Mouse (Mus musculus) forebrain, postnatal 0 days (tissue): ENCODE data around the gene Asf1a. TPM values are rescaled to one million over a fixed set of nuclear protein-coding genes. Genes with fewer than 3 reads are reported as not detected.

Experiments used
- ATAC-seq: fragments of 200-750 bp; cut with Nextera tagmentation; 2 replicates; pipeline ENCODE4 v1.8.0; 2017; ENCODE audit warnings: mild to moderate bottlenecking, moderate library complexity
- DNase-seq: peaks from one replicate; pipeline ENCODE4 v3.0.0-alpha.2; 2015
- H3K27ac ChIP-seq: fragments of 300-500 bp; sonication (generic); 2 replicates; pipeline ENCODE4 v1.5.1; 2014; ENCODE audit warnings: low read depth, mild to moderate bottlenecking, antibody characterized with exemption, low read length, moderate library complexity, mixed read lengths
- H3K27me3 ChIP-seq: fragments of 300-500 bp; sonication (generic); 2 replicates; pipeline ENCODE4 v1.6.1; 2014; ENCODE audit warnings: mild to moderate bottlenecking, low read length, mixed read lengths; ENCODE audit not compliant: insufficient read depth
- H3K36me3 ChIP-seq: fragments of 300-500 bp; sonication (generic); 2 replicates; pipeline ENCODE4 v1.6.1; 2014; ENCODE audit warnings: mild to moderate bottlenecking, moderate library complexity; ENCODE audit not compliant: insufficient read depth
- H3K4me1 ChIP-seq: fragments of 300-500 bp; sonication (generic); 2 replicates; pipeline ENCODE4 v1.6.1; 2014; ENCODE audit warnings: antibody characterized with exemption; ENCODE audit not compliant: insufficient read depth
- H3K4me2 ChIP-seq: fragments of 300-500 bp; sonication (generic); 2 replicates; pipeline ENCODE4 v1.6.1; 2014; ENCODE audit warnings: low read depth, mild to moderate bottlenecking, moderate library complexity
- H3K4me3 ChIP-seq: fragments of 300-500 bp; sonication (generic); 2 replicates; pipeline ENCODE4 v1.5.1; 2014; ENCODE audit warnings: low read depth, low read length, mixed read lengths
- H3K9ac ChIP-seq: fragments of 300-500 bp; sonication (generic); 2 replicates; pipeline ENCODE4 v1.6.1; 2014; ENCODE audit warnings: mild to moderate bottlenecking
- H3K9me3 ChIP-seq: fragments of 300-500 bp; sonication (generic); 2 replicates; pipeline ENCODE4 v1.6.1; 2016; ENCODE audit warnings: low read length
- CTCF ChIP-seq: sonication (generic); IDR thresholded peaks from 2 replicates; pipeline ENCODE4 v1.5.1; 2016; ENCODE audit warnings: antibody characterized with exemption, control low read depth, low read depth
- WGBS: fragments of 180-500 bp; shearing (Covaris S2); extraction: QIAGEN DNeasy Blood & Tissue Kit; methylation state at CpG from one replicate; pipeline ENCODE4 v1.1.7; 2014; 5-methylcytosine and 5-hydroxymethylcytosine counted together
- polyA plus RNA-seq: library from polyadenylated mRNA; unstranded; fragments of >200 nt; fragmentation: Nextera tagmentation; extraction: Ambion mirVana; gene quantifications from 2 replicates; pipeline ENCODE4 v1.2.1, GENCODE M21; 2015
- total RNA-seq: library from RNA; depleted of rRNA; stranded (reverse); fragments of >200 nt; gene quantifications from 2 replicates; pipeline ENCODE4 v1.2.3, GENCODE M21; 2014

The Asf1a gene
- total and polyA plus RNA-seq, 2 experiments from 2014 or later: 40.6 to 62.1 TPM

DNA sequence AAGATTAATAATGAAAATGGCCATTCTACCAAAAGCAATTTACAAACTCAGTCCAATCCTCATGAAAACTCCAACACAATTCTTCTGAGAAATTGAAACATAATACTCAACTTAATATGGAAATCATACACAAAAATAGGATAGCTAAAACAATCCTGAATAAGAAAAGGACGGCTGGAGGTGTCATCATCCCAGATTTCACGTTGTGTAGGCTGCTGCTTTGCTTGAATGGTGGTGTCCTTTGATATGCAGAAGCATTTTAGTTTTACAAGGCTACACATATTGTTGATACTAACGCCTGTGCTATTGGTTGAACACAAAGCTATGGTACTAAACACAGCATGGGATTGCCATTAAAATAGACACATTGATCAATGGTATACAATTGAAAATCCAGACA is 10.8 kb upstream of the Asf1a start:
- no peak for ATAC-seq
- 54% methylated on average over 3 of the region's 3 CpGs for WGBS
- no peak overlapping the region for H3K9ac ChIP-seq
- no peak overlapping the region for H3K27ac ChIP-seq
- no peaks in the 10 kb centered on the region for H3K9me3 ChIP-seq
- H3K4me2 ChIP-seq: no peak overlapping the region
- H3K27me3 ChIP-seq: no peaks in the 10 kb centered on the region
- DNase-seq: no peak
- no peak for TF ChIP-seq CTCF
- no peaks in the 10 kb centered on the region for H3K4me1 ChIP-seq
- no peak overlapping the region for H3K4me3 ChIP-seq
- H3K36me3 ChIP-seq: no peaks in the 10 kb centered on the region

DNA sequence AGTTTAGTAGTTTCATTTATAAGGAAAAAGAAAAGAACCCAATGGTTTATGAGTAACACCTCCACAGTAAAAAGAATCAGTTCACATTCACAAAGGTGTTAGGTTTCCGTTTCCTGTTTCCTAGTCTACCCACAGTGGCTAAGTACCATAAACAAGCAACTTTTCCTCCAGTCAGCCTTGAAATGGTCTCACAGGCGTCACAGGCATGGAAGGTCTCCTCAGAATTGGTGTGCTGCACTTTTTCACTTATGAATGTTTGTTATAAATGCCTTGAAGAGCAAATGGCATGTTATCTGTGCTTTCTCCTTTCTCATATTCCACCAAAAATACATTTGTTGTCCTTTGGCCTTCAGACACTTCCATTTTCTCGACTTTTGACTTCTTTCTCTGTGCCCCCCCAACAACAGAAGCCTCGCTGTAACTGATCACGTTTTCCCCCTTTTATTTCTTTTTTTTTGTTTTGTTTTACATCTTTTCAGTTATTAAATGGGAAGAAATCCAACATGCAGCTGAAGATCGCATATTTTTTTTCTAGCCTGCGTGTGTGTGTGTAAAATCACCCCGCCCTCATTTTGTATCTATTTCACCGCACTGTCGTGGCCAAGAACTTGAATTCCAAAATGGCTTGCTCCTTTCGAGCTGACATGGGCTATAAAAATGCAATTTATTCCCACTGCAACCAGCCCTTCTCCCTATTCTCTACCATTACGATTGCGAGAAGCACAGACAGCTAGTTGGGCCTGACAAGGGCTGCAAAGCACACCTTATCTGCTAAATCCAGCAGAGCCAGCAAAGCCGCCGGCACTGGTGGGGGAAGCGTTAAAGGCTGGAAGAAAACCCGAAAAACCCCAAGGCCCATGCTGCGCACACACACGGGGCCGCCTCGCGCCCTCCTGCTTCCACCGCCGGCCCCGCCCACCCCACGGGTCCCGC is 547 bp upstream of the Asf1a start:
- Histone ChIP-seq H3K4me2 (peak overlapping the region; percentile 78), H3K36me3 (no peaks in the 10 kb centered on the region), H3K4me3 (peak overlapping the region; percentile 93), H3K9me3 (no peaks in the 10 kb centered on the region), H3K27me3 (no peaks in the 10 kb centered on the region), H3K4me1 (peaks cover 15% of the 10 kb centered on the region), H3K9ac (peak overlapping the region; percentile 80), H3K27ac (peak overlapping the region; percentile 99)
- no peak for TF ChIP-seq CTCF
- ATAC-seq (peak; percentile 90), DNase-seq (no peak)
- 5% methylated on average over 23 of the region's 27 CpGs for WGBS

DNA sequence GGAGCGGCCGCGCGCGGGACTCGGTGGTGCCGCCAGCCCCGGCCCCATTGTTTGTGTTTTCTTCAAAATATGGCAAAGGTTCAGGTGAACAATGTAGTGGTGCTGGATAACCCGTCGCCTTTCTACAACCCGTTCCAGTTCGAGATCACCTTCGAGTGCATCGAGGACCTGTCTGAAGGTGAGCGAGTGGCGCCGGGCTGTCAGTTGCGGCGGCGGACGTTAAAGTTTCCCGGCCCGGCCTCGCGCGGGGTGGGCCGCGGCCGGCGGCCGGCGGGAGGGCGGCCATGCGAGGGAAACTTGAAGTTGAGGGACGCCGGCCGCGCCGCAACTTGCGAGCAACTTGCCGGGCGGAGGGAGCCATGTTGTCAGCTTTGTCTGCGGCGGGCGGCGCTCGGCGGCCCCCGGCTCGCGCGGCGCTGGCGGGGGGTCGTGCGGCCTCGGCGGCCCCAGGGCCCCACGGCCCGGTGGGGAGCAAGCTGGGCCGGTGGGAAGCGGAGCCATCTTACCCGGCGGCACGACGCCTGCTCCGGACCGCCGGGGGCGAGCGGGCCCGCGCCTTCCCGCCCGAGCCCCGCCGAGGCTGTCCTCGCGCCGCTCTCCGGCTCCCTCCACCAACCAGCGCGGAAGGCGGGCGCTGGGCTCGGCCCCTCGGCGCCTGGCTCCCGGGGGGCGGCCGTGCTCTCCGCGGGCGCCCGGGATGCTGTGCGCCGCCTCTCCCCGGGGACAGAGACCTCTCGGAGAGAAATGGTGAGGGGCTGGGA is 744 bp downstream of the Asf1a start:
- Histone ChIP-seq H3K4me3 (peak overlapping the region; percentile 93), H3K4me1 (peaks cover 15% of the 10 kb centered on the region), H3K9ac (peak overlapping the region; percentile 80), H3K9me3 (no peaks in the 10 kb centered on the region), H3K4me2 (peak overlapping the region; percentile 78), H3K27ac (peak overlapping the region; percentile 99), H3K36me3 (no peaks in the 10 kb centered on the region), H3K27me3 (no peaks in the 10 kb centered on the region)
- TF ChIP-seq CTCF: no peak
- ATAC-seq (peak; percentile 5), DNase-seq (peak; percentile 56)
- under 1% methylated on average over 92 of the region's 99 CpGs for WGBS

DNA sequence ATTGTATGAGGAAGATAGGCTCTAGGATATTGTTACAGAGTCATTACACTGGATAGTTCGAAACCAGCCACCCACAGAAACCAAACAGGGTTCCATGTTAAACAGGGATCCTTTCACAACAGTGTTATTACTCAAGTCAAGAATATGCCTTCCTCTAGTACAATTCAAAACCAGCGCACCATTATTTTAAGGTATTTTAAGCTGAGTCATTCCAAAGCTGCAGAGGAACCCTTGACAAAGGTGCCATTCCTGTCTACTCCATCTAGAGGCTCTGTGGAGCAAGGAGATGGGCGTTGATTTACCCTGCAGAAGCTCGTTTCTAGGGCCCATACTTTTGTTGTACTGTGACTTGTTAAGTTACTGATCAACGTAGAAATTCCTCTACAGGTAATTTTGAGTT is 2.3 kb downstream of the Asf1a start:
- WGBS: 45% methylated on average over 5 of the region's 5 CpGs
- H3K4me3 ChIP-seq: no peak overlapping the region
- H3K27me3 ChIP-seq: no peaks in the 10 kb centered on the region
- no peak for DNase-seq
- peak; percentile 11; the same call in 1 of the 2 replicates for TF ChIP-seq CTCF
- H3K4me2 ChIP-seq: peak overlapping the region; percentile 19
- H3K9me3 ChIP-seq: no peaks in the 10 kb centered on the region
- H3K9ac ChIP-seq: no peak overlapping the region
- no peak for ATAC-seq
- peaks cover 15% of the 10 kb centered on the region for H3K4me1 ChIP-seq
- peaks cover 7% of the 10 kb centered on the region; the same call in 1 of the 2 replicates for H3K36me3 ChIP-seq
- H3K27ac ChIP-seq: no peak overlapping the region

DNA sequence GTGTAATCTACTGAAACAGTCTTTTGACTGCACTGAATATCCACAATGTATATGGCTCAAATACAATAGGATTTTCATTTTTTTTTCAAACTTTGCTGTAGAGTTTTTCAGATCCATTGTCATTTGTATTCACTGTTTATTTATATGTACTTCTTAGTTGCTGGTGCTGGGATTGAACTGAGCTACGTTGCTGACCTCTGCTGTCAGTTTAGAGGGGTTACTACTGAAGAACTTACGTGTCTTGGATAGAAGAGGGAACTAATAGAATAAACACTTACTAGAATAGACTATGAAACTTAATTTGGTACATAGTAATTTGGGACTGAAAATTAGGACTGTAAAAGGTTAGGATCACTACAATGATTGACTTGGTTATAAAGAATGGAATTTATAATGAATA is 8.8 kb downstream of the Asf1a start:
- Histone ChIP-seq H3K36me3 (peaks cover 31% of the 10 kb centered on the region), H3K4me3 (no peak overlapping the region), H3K27ac (no peak overlapping the region), H3K4me1 (no peaks in the 10 kb centered on the region), H3K4me2 (no peak overlapping the region), H3K9me3 (no peaks in the 10 kb centered on the region), H3K27me3 (no peaks in the 10 kb centered on the region), H3K9ac (no peak overlapping the region)
- DNase-seq (no peak), ATAC-seq (no peak)
- 55% methylated on average over 2 of the region's 2 CpGs for WGBS
- no peak for TF ChIP-seq CTCF

DNA sequence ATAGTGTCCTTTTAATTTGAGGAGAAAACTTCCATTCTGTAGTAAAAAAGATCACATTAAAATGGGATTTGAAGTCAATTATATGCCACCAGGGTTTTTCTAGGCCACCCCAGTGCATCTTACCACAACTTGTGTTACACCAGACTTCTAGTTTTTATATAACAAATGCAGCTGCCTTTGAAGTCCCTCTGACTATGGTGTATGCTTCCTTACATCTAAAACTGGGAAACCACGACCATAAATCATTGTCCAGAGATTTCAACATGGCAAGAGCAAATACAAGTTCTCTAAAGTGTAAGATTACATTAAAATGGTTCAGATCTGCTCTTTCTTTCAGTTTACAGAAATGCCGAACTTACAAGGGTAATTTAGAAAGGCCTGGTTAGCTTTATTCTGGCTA is 11.7 kb downstream of the Asf1a start:
- Histone ChIP-seq H3K9ac (no peak overlapping the region), H3K27ac (no peak overlapping the region), H3K4me2 (no peak overlapping the region), H3K27me3 (no peaks in the 10 kb centered on the region), H3K9me3 (no peaks in the 10 kb centered on the region), H3K4me3 (no peak overlapping the region), H3K4me1 (no peaks in the 10 kb centered on the region), H3K36me3 (peaks cover 29% of the 10 kb centered on the region)
- WGBS: 69% methylated on average over 2 of the region's 2 CpGs
- DNase-seq (no peak), ATAC-seq (no peak)
- no peak for TF ChIP-seq CTCF

DNA sequence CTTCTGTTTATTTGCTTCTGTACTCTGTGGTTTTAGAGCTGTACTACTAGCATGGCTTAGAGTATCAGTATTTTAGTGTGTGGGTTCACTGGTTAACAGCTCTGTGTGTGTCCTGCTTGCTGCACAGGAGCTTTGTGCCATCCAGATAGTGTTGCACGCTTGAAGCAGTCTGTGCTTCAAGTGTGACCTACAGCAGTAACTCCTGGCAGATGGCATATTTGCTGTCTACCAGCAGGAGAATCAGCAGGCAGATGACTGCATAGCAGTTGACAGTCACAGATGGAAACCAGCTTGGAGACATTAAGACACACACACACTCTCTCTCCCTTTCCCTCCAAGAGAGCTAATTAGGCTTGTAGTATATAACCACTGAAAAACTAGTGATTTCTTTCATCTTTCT is 15.6 kb downstream of the Asf1a start:
- Histone ChIP-seq H3K27me3 (no peaks in the 10 kb centered on the region), H3K4me3 (no peak overlapping the region), H3K36me3 (peaks cover 27% of the 10 kb centered on the region), H3K4me2 (no peak overlapping the region), H3K9ac (no peak overlapping the region), H3K27ac (peak overlapping the region; percentile 57; the same call in 1 of the 2 replicates), H3K4me1 (no peaks in the 10 kb centered on the region), H3K9me3 (no peaks in the 10 kb centered on the region)
- 35% methylated on average over 1 of the region's 1 CpGs for WGBS
- ATAC-seq (peak; percentile 97), DNase-seq (peak; percentile 85)
- TF ChIP-seq CTCF: peak; percentile 38
